Mouse (Mus musculus): Measurements from ENCODE around the gene Colgalt1. TPM values are rescaled to one million over a fixed set of nuclear protein-coding genes. Genes with fewer than 3 reads are reported as not detected.

The Colgalt1 gene
- 62.4 and 66.0 TPM in 2 replicates for polyA plus RNA-seq (2014; fragmentation: Nextera tagmentation; extraction: Ambion mirVana)

GRCm38 (mm10) chr8:71610822-71611651, at the start of gene Colgalt1:
Gene Colgalt1, plus strand, starts transcription at chr8:71610998.
- H3K36me3 ChIP-seq (replicated peaks; ENCODE audit: control insufficient read depth, insufficient read depth), result peaks cover 31% of the 10 kb centered on the region
- peaks cover 10% of the 10 kb centered on the region for H3K4me1 ChIP-seq (replicated peaks; ENCODE audit: control insufficient read depth, insufficient read depth, low read length)
- H3K9me3 ChIP-seq (ENCODE audit: control insufficient read depth, low read length), result no peaks in the 10 kb centered on the region
- WGBS, result under 1% methylated on average over 81 of the region's 82 CpGs
- peak within 1 kb of the TSS; percentile 69 for H3K4me2 ChIP-seq (replicated peaks)
- ATAC-seq (ENCODE audit: low FRiP score) (peak; percentile 99), DNase-seq (ENCODE audit: low spot score) (peak; percentile 98)
- H3K9ac ChIP-seq, result peak within 1 kb of the TSS; percentile 79
- no peaks in the 10 kb centered on the region for H3K27me3 ChIP-seq (ENCODE audit: control insufficient read depth, insufficient read depth, low read length)
- H3K4me3 ChIP-seq (replicated peaks; ENCODE audit: low read length), result peak within 1 kb of the TSS; percentile 71
- peak within 1 kb of the TSS; percentile 89 for H3K27ac ChIP-seq

DNA sequence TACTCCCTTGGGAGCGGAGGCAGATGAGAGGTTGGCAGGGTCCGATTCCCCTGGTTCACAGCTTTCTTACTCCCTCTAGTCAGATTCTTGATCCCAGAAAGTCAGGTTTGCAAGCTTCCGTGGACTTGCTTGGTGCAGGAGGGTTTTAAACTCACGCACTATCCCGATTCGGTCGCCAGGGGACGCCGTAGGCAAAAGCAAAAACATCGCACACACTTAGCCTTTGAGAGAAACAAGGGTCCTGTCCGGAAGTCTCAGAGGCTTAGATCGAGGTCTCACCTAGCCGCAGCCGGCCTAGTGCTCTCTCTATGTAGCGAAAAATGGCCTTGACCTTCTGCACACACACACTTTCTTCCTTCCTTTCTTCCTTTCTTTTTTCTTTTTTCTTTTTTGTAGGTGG, 49.4 kb upstream of the Colgalt1 start:
- Histone ChIP-seq H3K4me1 (replicated peaks; ENCODE audit: control insufficient read depth, insufficient read depth, low read length) (0 out of 2 replicates have a peak, but pooled peaks cover 4% of the 10 kb centered on the region), H3K27me3 (ENCODE audit: control insufficient read depth, insufficient read depth, low read length) (peaks cover 77% of the 10 kb centered on the region), H3K9me3 (ENCODE audit: control insufficient read depth, low read length) (no peaks in the 10 kb centered on the region), H3K4me3 (replicated peaks; ENCODE audit: low read length) (no peak overlapping the region), H3K27ac (no peak overlapping the region), H3K9ac (no peak overlapping the region), H3K36me3 (replicated peaks; ENCODE audit: control insufficient read depth, insufficient read depth) (no peaks in the 10 kb centered on the region), H3K4me2 (replicated peaks) (no peak overlapping the region)
- 3% methylated on average over 15 of the region's 15 CpGs for WGBS
- peak; percentile 80 for DNase-seq (ENCODE audit: low spot score)
- ATAC-seq (ENCODE audit: low FRiP score), result no peak

- Histone ChIP-seq H3K4me1 (replicated peaks; ENCODE audit: control insufficient read depth, insufficient read depth, low read length) (0 out of 2 replicates have a peak, but pooled peaks cover 4% of the 10 kb centered on the region), H3K4me3 (replicated peaks; ENCODE audit: low read length) (peak overlapping the region; percentile 20), H3K36me3 (replicated peaks; ENCODE audit: control insufficient read depth, insufficient read depth) (no peaks in the 10 kb centered on the region), H3K9ac (peak overlapping the region; percentile 6; the same call in 1 of the 2 replicates), H3K4me2 (replicated peaks) (peak overlapping the region; percentile 40), H3K27me3 (ENCODE audit: control insufficient read depth, insufficient read depth, low read length) (peaks cover 70% of the 10 kb centered on the region), H3K9me3 (ENCODE audit: control insufficient read depth, low read length) (no peaks in the 10 kb centered on the region), H3K27ac (no peak overlapping the region)
- DNase-seq (ENCODE audit: low spot score), result peak; percentile 63
- ATAC-seq (ENCODE audit: low FRiP score), result peak; percentile 33; the same call in 1 of the 2 replicates
- WGBS, result under 1% methylated on average over 33 of the region's 33 CpGs
These were observed 48.0 kb upstream of the Colgalt1 start for GRCm38 (mm10) chr8:71562751-71563150.

DNA sequence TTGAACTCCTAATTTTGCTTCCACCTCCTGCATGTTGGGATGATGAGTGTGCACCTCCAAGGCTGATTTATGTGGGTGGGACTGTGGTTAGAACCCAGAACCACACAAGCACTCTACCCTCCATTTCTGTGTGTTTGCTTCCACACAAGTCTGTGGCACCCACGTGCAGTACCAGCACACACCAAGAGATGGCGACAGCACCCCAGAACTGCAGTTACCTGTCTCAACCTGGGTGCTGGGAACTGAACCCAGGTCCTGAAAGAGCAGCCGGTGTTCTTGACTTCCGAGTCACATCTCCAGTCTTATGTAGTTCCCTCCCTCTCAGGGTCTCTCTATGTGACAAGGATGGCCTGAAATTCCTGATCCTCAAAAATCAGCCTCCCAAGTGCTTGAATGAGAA, 46.8 kb upstream of the Colgalt1 start:
- 90% methylated on average over 4 of the region's 4 CpGs for WGBS
- H3K4me2 ChIP-seq (replicated peaks), result no peak overlapping the region
- H3K4me1 ChIP-seq (replicated peaks; ENCODE audit: control insufficient read depth, insufficient read depth, low read length), result peaks cover 4% of the 10 kb centered on the region; the same call in 1 of the 2 replicates
- ATAC-seq (ENCODE audit: low FRiP score), result no peak
- H3K9me3 ChIP-seq (ENCODE audit: control insufficient read depth, low read length), result no peaks in the 10 kb centered on the region
- H3K4me3 ChIP-seq (replicated peaks; ENCODE audit: low read length), result no peak overlapping the region
- no peak overlapping the region for H3K9ac ChIP-seq
- no peaks in the 10 kb centered on the region for H3K36me3 ChIP-seq (replicated peaks; ENCODE audit: control insufficient read depth, insufficient read depth)
- no peak overlapping the region for H3K27ac ChIP-seq
- peaks cover 58% of the 10 kb centered on the region for H3K27me3 ChIP-seq (ENCODE audit: control insufficient read depth, insufficient read depth, low read length)
- no peak for DNase-seq (ENCODE audit: low spot score)

DNA sequence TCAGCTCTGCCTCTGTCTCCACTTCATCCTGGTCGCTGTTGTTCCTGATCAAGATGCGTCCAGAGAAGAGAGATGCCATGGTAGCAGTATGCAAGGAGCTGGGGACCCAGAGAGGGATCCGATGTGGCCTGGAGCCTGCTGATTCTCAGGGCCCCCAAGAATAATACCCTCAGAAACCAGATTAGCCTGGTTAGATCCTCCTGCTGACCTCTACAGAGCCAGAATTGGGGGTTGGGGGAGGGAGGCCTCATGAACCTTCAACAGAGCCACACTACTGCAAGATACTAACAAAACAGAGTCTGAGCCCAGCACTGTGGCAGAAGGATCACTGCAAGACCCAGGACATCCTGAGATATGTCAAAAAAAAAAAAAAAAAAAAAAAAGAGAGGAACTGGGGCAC, 44.3 kb upstream of the Colgalt1 start, which contains the start of gene Nxnl1:
Gene Nxnl1 (minus strand): TSS at position 101 of the 400 bp plus-strand sequence.
- Histone ChIP-seq H3K27ac (no peak within 1 kb of the TSS), H3K27me3 (ENCODE audit: control insufficient read depth, insufficient read depth, low read length) (peaks cover 34% of the 10 kb centered on the region), H3K36me3 (replicated peaks; ENCODE audit: control insufficient read depth, insufficient read depth) (no peaks in the 10 kb centered on the region), H3K9ac (no peak within 1 kb of the TSS), H3K9me3 (ENCODE audit: control insufficient read depth, low read length) (no peaks in the 10 kb centered on the region), H3K4me3 (replicated peaks; ENCODE audit: low read length) (no peak within 1 kb of the TSS), H3K4me2 (replicated peaks) (no peak within 1 kb of the TSS), H3K4me1 (replicated peaks; ENCODE audit: control insufficient read depth, insufficient read depth, low read length) (peaks cover 12% of the 10 kb centered on the region)
- DNase-seq (ENCODE audit: low spot score) (no peak), ATAC-seq (ENCODE audit: low FRiP score) (no peak)
- 56% methylated on average over 3 of the region's 3 CpGs for WGBS

DNA sequence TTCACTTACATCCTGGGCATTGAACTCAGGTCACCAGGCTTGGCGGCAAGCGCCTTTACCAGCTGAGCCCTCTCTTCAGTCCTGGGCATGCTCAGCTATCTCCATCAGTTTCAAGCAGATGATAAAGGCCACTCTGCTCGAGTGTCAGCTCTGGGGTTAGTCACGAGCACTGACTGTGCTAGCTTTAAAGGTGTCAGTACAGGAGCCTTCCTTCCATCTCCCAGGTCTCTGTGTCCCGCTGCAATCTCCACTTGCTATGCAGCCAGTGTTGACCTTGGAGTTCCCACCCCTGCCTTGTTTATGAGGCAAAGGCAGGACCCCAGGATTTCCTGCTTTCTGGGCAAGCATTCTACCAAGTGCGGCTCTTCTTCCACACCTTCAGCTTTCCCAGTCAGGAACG, 43.2 kb upstream of the Colgalt1 start:
- Histone ChIP-seq H3K36me3 (replicated peaks; ENCODE audit: control insufficient read depth, insufficient read depth) (no peaks in the 10 kb centered on the region), H3K27ac (no peak overlapping the region), H3K9me3 (ENCODE audit: control insufficient read depth, low read length) (no peaks in the 10 kb centered on the region), H3K27me3 (ENCODE audit: control insufficient read depth, insufficient read depth, low read length) (peaks cover 24% of the 10 kb centered on the region), H3K4me2 (replicated peaks) (no peak overlapping the region), H3K9ac (no peak overlapping the region), H3K4me1 (replicated peaks; ENCODE audit: control insufficient read depth, insufficient read depth, low read length) (peaks cover 22% of the 10 kb centered on the region), H3K4me3 (replicated peaks; ENCODE audit: low read length) (no peak overlapping the region)
- no peak for DNase-seq (ENCODE audit: low spot score)
- ATAC-seq (ENCODE audit: low FRiP score), result no peak
- 78% methylated on average over 7 of the region's 7 CpGs for WGBS

GRCm38 (mm10) chr8:71568387-71568937, 42.3 kb upstream of the Colgalt1 start, which contains the start of gene Slc27a1:
Gene Slc27a1, plus strand, starts transcription at chr8:71568882.
- peak within 1 kb of the TSS; percentile 51 for H3K4me3 ChIP-seq (replicated peaks; ENCODE audit: low read length)
- H3K9ac ChIP-seq, result peak within 1 kb of the TSS; percentile 80
- peak; percentile 4; the same call in 1 of the 2 replicates for ATAC-seq (ENCODE audit: low FRiP score)
- 13% methylated on average over 13 of the region's 13 CpGs for WGBS
- peak; percentile 51 for DNase-seq (ENCODE audit: low spot score)
- H3K27me3 ChIP-seq (ENCODE audit: control insufficient read depth, insufficient read depth, low read length), result peaks cover 15% of the 10 kb centered on the region
- H3K4me1 ChIP-seq (replicated peaks; ENCODE audit: control insufficient read depth, insufficient read depth, low read length), result peaks cover 25% of the 10 kb centered on the region
- peak within 1 kb of the TSS; percentile 83 for H3K27ac ChIP-seq
- H3K4me2 ChIP-seq (replicated peaks), result peak within 1 kb of the TSS; percentile 89
- no peaks in the 10 kb centered on the region for H3K9me3 ChIP-seq (ENCODE audit: control insufficient read depth, low read length)
- H3K36me3 ChIP-seq (replicated peaks; ENCODE audit: control insufficient read depth, insufficient read depth), result no peaks in the 10 kb centered on the region

- peak overlapping the region; percentile 89 for H3K4me2 ChIP-seq (replicated peaks)
- H3K9ac ChIP-seq, result peak overlapping the region; percentile 80
- peaks cover 25% of the 10 kb centered on the region for H3K4me1 ChIP-seq (replicated peaks; ENCODE audit: control insufficient read depth, insufficient read depth, low read length)
- H3K27me3 ChIP-seq (ENCODE audit: control insufficient read depth, insufficient read depth, low read length), result peaks cover 10% of the 10 kb centered on the region; the same call in 1 of the 2 replicates
- 15% methylated on average over 6 of the region's 6 CpGs for WGBS
- H3K4me3 ChIP-seq (replicated peaks; ENCODE audit: low read length), result peak overlapping the region; percentile 51
- peak overlapping the region; percentile 83 for H3K27ac ChIP-seq
- no peaks in the 10 kb centered on the region for H3K9me3 ChIP-seq (ENCODE audit: control insufficient read depth, low read length)
- DNase-seq (ENCODE audit: low spot score) (no peak), ATAC-seq (ENCODE audit: low FRiP score) (no peak)
- no peaks in the 10 kb centered on the region for H3K36me3 ChIP-seq (replicated peaks; ENCODE audit: control insufficient read depth, insufficient read depth)
These were observed 41.9 kb upstream of the Colgalt1 start for GRCm38 (mm10) chr8:71568941-71569340.

Data from hindbrain, embryonic 14.5 days (tissue).